Mouse (Mus musculus) urinary bladder, adult 18-20 months (tissue): ENCODE measurements around the gene Syn3.

ENCODE experiments used
- DNase-seq, 2 experiments: peaks; one replicate each; pipeline ENCODE4 v3.0.0; 2022; ENCODE audit warnings: low spot score in 2 of 2, mixed read lengths in 2 of 2

Syn3 gene

DNA sequence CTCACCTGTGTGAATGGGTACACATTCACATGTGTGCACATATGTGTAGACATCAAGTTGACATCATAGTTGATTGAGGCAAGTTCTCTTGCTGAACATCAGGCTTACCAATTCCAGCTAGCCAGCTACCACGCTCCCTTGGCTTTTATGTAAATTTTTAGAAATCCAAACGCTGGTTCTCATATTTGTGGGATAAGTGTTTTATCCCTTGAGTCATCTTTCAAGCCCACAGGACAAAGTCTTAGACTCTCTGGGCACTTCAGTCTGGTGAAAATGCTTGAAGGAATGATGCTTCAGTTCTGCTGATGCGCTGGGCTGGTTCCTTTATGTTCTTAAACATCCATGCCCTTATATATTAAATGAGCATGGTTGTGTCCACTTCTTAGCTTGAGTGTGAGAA, 279.7 kb downstream of the Syn3 start:
- DNase-seq = no peak

DNA sequence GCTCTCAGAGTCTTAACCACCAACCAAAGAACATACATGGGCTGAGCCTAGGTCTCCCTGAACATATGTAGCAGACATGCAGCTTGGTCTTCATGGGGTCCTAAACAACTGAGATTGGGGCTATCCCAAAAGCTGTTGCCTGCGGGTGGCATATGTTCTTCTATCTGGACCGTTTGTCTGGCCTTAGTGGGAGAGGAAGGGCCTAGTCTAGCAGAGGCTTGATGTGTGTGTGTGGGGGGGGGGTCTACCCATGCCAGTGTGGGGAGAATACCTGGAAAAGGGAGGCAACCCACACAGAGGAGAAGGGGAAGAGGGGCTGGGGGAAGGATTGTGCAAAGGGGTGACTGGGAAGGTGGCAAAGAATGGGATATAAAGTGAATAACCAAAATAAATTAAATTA, 281.9 kb downstream of the Syn3 start:
- DNase-seq = no peak

DNA sequence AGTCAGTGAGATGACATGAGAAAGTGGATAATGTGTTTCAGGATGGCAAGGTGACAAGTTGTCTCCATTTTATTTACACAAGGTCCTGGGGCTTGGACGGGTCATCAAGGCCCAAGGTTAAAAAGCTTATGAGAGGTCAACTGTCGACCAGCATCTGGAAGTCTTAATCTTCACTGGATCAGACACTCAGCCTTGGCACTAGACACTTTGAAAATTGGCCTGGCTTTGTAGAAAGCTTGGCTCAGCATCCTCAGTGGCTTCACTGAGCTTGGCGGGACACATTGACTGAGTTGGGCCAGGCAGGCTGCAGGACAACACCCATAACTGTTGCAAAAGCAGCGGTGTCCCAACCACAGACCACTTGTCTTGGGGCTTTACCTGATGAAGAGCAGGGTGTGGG, 286.6 kb downstream of the Syn3 start:
- peak in 1 of 2 experiments; percentile 62 for DNase-seq

DNA sequence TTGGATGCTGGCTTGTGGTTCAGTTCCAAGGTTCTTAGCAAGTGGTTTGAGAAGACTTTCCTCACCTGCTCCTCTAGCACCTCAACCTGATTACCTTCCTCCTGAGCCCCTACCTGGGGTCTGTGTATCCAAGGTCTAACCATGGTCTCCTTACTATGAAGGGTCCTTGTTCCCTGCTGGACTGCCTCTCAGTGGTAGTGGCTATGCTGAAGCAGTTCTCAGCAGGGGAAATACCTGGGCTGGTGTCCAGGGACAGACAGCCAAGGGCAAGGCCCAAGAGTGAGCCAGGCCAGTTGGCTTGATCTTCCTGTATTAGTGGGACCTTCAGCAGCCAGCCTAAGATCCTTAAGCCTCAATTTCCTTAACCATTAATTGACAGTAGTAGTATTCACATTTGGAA, 294.8 kb downstream of the Syn3 start:
- peak in 1 of 2 experiments; percentile 65 for DNase-seq

DNA sequence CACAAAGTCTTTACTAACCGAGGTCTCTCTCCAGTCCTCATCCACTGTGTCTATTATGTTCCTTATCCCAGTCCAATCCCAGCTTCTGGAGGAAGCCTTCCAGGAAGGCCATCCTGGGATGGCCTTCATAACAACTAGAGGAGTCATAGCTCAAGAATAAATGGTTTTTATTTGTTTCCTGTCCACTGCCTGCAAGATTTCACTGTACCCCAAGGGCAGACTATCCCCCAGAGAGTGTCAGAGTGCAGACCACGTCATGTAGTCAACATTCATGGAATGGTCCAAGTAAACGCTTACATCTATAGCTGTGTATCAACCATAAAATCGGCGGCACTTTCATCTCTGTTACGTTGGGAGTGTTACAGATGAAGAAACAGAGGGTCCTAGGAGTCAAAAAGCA, 295.5 kb downstream of the Syn3 start:
- DNase-seq = no peak

DNA sequence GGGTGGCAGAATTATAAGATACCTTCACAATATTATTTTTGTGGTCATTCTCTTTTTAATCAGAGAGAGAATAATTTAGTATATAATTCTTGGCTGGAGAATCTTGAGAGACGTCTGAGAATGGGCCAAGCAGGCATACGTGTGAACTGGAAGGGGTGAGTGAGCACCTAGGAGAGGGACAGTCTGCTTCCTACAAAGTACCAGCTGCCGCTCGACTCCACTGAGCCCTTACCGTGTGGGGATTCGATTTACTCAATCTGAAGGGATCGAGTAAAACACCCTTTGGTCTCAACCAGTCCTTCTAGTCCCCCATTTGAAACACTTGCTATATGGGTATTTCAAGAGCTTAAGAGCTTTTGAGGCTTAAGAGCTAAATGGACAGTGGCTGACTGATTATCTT, 296.9 kb downstream of the Syn3 start:
- no peak for DNase-seq

DNA sequence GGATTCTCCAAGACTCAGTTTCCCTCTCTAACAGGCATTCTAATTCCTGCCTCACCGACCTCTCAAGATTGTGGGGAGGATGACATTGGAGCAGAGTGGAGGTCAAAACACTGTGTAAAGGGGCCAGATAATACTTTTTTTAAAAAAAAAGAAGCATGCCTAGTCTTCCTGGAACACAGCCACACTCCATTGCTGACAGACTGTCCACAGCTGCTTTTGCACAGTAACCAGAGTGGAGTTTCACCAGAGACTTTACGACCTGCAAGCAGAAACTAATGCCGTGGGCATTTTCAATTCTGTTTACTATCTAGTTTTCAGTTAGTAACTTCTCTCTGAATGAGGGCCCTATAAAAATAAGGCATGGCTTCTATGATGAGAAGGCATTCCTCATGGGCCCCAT, 297.7 kb downstream of the Syn3 start:
- no peak for DNase-seq

DNA sequence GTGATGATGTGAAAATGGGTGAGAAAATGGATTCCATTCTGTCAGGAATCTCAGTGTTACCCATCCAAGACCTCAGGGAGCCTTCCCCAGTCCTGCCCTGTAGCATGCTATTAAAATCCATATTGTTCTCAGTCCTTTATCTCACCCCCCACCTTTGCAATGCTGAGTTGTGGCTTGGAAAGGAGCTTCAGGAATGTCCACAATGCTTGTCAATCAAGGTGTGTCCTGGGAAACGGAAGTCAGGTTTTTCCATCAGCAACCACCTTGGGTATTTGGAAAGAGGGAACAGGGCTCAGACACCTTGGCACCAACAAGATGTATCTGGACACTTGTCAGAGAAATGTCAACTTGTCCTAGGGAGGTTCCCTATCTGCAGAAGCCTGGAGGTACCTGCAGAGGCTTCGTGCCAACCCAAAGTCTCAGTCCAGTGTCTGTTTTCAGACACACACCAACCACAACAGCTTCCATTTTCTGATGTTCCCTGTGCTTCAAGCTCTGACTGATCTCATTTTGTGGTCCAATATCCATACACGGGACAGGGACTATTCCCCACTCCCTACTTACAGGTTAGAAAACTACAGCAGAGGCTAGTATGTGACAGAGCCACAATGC, 302.2 kb downstream of the Syn3 start:
- no peak for DNase-seq

DNA sequence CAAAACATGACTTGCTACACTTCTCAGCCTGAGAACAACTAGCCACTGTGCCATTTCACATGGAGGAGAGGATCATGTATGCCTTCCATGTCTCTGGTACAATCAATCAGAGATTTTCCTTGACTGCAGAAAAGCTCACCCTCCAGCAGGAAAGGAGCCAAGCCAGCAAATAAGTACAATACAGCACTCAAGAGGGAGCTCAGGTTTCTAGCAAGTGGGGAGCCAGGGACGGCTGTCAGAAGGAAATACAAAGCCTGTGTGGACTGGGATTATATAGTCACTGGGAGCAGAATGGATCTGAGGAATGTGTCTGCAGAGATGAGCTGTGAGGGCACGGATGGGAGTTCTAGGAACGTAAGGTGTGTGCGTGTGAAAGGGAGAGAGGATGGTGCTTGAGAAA, 304.0 kb downstream of the Syn3 start:
- DNase-seq = no peak

DNA sequence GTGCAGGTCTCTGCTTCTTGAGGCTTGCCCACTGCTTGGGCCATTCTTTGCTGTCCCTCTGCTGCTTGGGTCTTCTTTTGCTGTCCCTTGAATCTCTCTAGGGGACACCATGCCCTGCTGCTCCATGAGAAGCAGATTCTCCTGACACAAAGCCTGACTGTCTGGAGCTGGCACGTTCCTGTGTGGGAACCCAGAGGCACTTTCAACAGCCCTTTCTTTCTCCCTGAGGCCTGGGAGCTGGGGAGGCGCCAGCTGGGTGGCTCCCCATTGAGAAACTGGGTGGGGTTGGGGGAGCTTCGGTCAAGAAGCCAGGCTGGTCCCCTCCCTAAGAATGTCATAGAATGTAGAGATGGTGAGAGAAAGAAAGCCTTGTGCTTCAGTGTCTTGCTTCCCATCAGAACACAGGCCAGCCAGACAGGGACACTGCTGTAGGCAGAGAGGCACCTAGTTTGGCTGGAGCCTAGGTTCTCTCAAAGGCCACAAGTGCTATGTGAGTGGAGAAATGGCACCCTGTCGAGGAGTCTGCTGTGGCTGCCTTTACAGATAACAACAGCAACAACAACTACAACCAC, 304.7 kb downstream of the Syn3 start:
- peak in 1 of 2 experiments; percentile 20 for DNase-seq

DNA sequence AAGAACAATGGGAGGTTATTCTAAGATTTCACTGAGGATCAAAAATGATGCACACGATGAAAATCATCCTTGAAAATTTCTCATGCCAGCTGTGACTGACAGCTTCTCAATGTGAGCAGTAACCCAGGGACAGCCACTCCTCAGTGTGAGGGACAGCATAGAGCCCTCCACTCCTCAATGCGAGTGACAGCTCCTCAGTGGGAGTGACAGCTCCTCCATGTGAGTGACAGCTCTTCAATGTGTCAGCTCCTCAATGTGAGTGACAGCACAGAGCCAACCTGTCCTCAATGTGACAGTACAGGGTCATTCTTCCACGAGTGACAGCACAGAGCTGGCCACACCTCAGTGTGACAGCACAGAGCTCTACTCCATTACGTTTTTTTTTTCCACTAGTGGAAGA, 310.1 kb downstream of the Syn3 start:
- DNase-seq = no peak

DNA sequence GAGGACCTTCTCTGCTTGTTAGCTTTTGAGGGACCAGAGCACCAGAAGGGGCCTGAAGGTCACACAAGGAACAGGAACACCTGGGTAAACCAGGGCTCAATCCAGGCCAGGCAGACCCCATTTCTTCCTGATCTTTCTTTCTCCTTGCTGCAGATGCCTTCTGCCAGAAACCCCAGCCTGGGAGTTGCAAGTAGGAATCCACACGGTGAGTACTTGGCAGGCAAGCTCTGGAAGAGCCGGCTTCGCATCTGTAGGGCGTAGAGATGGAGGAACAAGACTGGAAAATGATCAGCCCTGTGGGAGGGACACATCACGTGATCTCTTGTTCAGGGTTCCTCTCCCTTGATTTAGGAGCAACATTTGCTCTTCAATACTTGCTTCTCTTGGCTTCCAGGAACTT, 310.8 kb downstream of the Syn3 start:
- DNase-seq = no peak

DNA sequence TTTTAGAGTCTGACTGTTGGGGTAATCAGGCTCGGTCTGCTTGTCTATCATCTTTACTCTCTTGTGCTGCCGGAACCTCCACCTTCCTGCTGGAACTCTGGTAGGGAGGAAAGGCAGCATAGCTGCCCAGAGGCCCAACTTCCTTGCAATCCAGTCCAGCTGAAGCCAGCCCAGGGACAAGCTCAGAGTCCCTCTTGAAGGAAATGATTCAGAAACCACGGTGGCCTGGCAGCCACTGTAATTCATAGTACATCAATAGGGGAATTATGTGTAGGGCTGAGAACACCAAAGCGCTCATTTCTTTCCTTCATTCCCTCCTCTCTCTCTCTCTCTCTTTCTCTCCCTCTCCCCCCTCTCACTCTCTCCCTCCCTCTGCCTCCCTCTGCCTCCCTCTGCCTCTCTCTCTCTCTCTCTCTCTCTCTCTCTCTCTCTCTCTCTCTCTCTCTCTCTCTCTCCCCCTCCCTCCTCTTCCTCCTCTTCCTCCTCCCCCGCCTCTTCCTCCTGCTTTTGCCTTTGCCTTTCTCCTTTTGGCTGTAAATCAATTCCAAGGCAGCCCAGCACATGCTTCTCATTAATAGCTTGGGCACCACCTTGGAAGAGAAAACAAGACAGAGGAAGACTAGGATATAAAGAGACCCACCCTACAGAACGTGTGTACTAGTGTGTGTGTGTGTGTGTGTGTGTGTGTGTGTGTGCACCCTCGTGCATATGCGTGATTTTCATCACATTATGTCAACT, 315.4 kb downstream of the Syn3 start:
- no peak for DNase-seq

DNA sequence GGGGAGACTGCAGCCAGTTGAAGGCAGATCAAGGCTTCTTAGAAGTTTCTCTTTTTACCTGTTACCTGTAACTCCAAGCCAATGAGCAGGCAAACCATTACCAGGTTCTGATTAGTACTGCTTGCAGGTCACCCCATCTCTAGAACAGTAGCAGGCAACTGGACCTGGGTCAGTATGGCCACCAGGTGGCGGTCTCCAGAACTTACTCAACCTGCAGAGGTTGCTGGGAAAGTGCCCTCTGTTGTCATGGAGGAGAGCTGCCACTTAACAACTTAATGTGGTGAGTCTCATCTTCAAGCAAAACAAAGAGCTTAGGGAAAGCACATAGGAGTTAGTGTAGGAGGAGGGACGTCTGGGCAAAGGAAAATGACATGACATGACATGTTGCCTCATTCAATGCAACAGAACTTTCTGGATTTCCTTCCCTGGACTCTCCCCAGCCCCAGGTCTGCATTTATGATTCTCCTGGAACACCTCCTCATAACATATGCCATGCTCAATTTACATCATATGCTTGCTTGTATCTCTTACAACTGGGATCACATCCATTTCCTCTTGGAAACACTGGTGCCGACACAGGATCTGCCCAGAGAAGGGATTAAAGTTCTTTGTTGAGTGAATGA, 316.4 kb downstream of the Syn3 start:
- peak in 1 of 2 experiments; percentile 30 for DNase-seq

DNA sequence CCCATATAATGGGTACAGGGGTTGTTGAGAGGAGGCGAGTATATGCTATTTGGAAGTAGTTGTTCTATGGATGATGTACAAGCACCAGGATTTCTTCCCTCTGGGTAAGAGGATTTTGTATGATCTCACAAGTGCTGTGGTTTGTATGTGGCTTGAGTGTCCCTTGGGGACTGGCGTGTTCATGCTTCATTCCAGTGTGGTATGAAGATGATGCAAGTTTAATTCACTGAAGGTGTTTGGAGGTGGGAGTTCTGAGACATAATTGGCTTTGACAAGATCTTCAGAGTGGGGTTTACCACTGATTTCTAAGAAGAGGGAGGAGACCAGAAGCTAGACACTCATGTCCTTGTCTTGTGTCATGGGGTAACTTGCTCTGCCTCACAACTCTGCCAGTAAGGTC, 322.3 kb downstream of the Syn3 start:
- no peak for DNase-seq

DNA sequence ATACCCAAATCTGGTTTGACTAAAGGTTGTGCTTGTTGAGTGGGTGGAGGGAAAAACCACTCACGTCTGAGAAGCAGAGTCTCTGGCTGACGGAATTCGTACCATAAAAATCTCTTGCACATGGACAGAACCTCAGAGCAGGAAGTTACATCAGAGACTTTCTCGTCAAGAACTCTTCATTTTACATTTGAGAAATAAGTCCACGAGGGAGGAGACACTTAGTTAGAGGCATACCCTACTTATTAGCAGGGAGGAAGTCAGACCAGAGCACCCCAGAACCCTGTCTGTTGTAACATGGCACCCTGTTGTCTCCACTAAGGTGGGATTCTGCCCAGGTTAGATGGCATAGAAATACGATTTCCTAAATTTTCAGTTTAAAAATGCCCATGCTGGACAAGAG, 324.7 kb downstream of the Syn3 start:
- DNase-seq = no peak

DNA sequence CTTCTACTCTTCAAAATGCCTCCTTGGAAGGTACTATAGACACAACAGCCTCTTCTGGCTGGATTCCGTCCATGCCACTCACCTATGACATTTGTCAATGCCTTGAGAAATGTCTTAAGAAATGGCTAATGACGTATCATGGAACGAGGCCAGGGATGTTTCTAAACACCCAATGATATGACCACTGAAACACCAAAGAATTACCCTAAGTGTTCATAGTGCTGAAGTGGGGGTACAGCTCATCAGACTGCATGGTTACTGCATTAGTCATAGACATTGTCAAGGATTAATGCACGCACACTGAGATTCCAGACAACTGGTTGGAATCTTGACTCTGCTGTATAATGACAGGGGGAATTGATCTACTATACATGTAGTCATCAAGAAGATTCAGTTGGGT, 325.4 kb downstream of the Syn3 start:
- no peak for DNase-seq

DNA sequence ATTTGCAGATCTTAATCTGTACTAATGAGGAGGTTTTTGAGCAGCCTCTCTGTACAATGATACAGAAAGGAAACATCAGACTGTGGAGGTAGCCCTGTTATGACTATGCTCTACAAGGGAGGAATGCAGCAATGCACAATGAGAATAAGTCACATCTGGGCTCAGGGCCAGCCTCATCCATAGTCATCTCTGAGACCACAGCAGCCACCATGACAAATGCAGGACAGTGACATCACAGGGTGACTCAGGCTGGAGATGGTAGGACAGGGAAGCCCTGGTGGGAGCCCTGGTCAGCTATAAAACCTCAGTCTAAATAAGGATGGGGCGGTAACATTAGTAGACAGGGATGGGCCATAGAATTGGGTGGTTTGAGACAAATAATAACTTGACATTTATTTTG, 327.4 kb downstream of the Syn3 start:
- no peak for DNase-seq

DNA sequence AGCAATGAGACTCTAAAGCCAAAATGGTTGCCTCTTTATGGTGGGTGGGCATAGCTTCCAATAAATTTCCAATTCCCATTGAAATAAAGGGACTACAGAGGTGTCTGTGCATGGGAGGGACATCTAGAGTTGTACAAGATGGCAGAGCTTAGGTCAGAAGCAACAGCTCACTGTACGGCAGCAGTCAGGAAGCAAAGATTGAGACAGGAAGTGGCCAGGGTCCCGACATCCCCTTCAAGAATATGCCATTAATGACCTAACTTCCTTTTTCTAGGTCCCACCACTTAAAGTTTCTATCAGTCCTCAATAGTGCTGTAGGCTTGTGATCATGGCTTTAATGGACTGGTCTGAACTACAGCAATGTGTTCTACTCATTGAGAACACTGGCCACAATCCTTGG, 330.6 kb downstream of the Syn3 start:
- no peak for DNase-seq

DNA sequence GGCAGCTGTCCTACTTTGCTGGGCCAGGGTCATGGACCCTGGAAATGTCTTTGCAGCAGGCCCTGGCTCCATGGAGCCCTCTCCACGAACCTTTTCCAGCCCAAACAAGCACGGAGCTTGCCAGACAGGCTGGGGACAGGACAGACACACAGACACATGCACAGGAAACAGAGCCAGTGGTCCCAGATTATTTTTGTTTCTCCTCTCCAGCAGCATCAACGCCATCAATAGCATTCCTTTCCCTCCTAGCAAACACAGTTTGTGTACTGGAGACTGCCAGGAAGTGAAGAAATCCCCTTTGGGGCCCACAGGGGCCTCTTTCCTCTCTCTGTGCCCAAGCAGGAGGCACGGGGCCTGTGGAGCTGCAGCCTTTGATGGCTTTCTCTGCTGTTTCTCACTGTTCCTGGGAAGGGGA, 331.8 kb downstream of the Syn3 start:
- peak; percentile 4 to 9 for DNase-seq

DNA sequence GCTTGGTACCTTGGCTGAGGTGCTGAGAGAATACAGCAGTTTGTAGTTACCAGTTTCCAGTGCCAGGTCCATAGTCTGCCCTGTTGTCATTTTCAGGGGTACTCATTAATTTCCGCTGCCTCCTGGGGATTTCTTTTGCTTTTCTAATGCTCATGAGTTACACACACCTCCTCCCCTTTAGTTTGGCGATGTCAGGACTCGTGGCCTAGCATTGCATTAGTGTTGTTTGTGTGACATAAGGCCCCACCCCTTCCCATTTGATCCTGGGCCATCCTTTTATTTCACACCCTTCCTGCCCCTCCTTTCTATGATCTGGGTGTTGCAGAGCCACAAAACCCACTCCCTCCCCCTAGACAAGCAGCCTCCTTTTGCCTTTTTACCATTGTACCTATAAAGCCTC, 334.6 kb downstream of the Syn3 start:
- DNase-seq = no peak

DNA sequence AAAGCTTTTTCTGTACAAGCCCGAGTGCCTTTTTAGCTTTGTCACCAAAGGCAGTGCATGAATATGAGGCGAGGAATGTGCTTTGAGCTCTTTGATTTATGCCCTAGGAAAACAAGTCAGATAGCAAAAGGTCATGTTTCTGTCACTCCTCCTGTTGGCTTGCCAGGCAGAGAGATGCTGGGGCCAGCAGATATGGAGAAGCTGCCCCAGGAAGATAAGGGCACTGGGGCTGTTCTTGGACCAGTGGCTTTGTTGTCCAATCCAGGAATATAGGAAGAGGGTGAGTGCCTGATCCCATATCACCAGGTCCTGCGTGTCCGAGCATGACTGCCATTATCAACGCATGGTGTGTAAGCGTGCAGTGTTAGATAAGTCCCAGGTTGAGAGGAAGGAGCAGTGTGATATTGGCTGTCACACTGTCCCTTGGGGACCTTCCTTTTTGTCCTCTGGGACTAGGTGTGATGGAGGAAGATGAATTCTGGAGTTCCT, 336.9 kb downstream of the Syn3 start:
- peak in 1 of 2 experiments; percentile 9 for DNase-seq
